Mouse (Mus musculus) embryo, embryonic 10.5 days (tissue): Measurements from ENCODE around the gene Gm49373.
"Not testable (repeated sequence)": the region's sequence is repeated elsewhere in the genome, so short reads cannot be mapped to it uniquely, and the experiment has no call there.

Experiments
- DNase-seq: peaks from one replicate; pipeline ENCODE4 v3.0.0-alpha.2; 2015; ENCODE audit warnings: low spot score

Gm49373 gene

DNA sequence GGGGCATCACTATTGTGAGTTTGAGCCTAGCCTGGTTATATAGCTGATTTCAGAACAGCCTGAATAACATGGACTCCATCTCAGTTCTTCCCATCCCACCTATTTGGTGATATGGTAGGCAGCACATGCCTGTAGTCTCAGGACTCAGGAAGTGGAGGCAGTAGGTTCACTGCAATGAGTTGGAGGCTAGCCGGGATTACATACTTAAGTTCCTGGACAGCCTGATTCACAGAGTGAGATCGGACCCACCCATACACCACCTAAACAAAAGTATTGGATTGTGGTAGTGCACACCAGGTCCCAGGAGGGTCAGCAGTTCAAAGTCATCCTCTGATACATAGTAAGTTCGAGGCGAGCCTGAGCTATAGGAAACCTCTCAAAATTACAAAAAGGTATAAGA is 255 bp downstream of the Gm49373 start:
- peak; percentile 36 for DNase-seq

DNA sequence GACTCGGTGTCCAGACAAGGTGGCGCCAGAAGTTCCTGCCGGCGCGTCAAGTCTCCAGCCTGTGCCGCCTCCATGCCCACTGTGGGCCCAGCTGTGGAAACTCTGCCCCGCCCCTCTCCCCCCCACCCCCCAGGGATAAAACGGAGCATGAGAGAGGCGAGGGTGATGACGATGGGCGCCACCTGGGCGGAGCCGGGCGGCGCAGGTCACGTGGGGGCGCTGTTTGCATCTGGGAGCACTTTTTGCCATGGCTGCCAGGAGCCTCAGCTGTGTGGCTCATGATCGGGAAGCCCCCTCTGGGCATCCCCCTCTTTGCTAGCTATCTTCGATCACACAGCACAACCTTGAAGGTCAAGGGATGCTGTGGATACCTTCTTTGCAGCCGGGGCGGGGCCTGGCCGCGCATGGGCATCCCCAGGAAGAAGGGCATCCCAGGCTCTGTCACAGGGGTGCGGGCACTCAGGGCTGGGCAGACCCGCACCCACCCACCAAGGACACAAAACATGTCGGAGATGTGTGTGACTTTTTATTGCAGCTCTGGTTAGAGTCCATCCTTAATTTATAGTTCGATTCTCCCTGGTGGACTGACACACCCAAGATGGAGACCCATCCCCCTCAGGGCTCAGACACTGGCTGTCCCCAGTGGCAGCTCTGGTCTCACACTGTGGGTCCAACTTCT is 5.8 kb downstream of the Gm49373 start, which contains the start of gene Zglp1:
Gene Zglp1 (minus strand): TSS at position 88 of the 679 bp plus-strand sequence.
- DNase-seq, result no peak

DNA sequence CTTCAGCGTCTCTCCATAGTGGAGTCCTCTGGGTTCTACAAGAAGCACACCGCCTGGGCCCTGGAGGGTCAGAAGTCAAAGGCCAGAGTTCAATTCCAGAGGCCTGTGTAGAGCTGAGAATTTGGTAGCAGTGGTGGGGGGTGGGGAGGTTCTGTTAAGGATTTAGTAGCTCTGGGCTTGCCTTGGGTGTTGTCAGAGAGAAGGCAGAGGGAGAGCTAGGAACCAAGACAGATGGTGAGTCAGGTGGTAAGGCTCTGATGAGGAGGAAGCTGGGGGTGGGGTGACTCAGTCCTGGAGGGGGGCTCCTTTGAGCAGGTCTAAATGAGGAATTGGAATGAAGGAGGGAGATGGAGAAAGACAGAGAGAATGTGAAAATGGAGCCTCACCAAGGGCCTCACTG is 10.0 kb downstream of the Gm49373 start:
- no peak for DNase-seq

DNA sequence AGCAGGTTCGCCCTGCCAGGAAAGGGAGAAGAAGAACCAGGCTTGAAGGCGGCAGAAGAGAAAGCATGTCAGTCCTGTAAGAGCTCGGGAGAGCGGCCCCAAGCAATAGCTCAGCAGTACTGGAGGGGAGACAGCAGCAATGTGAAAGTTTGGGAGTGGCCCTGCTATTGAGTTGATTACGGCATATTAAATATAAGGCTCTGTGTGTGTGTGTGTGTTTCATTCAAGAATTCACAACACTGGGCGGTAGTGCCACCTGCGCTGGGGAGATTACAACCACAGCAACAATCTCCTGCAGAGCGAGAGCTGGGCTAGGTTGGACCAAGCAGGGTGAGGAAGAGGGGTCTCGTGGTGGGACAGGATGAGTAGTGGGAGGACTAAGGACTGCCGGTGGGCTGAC is 21.3 kb downstream of the Gm49373 start:
- DNase-seq, result no peak

DNA sequence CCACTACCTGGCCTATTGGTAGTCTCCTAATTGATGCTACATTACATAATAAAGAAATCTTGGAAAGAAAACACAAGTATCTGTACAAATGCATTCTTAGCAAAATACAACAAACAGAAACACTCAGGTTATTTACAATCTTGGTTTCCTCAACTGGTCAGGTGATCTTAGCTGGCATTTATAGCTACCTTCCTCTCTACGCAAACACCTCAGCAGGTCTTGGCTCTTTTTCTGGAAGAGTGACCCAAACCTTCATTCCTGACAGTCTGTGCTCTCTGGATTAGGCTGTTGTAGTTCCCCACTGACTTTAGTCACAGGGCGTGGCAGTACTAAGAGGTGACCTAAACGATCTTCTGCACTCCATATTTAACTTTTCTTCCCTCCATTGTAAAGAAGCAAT is 27.7 kb downstream of the Gm49373 start:
- DNase-seq, result no peak

DNA sequence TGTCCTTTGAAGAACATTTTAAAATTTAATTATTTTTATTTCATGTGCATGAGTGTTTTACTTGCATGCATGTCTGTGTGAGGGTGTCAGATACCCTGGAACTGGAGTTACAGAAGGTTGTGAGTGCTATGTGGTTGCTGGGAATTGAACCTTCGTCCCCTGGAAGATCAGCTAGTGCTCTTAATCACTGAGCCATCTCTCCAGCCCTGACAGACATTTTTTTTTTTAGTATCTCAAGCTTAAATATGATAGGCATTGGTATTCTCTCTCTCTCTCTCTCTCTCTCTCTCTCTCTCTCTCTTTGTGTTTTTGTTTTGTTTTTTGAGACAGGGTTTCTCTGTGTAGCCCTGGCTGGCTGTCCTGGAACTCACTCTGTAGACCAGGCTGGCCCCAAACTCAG is 28.1 kb downstream of the Gm49373 start:
- DNase-seq, result not testable (repeated sequence)

DNA sequence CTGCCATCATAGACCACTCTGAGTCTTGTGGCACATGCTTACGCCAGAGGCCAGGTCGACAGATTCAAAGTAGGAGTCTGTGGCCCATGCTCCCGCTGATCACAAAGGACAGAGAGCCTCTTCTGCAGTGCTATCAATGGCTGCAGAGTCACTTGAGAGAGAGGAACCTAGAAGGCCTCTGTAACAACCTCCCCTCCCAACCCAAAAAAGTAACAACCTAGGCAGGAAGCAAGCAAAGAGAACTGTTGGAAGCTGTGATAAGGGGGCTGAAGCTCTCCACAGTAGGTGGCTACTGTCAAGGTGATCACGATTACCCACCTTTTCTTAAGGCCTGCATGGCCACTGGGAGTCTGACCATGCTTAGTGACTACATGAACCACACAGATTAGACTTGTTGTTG is 29.3 kb downstream of the Gm49373 start:
- no peak for DNase-seq

DNA sequence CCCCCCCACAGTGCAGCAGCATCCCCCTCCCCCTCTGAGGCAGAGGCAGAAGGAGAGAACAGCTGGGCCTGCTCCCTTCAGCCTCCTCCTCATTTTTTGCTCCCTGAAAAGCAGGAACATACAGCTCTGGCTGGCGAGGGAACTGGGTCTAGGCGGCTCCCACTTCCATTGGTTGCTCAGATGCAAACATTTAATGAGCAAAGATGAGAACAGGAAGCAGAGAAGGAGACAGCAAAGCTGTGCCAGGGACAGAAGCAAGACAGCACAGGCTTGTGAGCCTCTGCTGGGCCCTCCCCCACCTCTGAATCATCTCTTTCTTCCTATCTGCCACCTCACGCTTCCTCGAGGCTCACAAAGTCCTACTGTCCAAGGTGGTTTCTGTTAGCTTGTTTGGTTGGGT is 31.6 kb downstream of the Gm49373 start:
- no peak for DNase-seq

DNA sequence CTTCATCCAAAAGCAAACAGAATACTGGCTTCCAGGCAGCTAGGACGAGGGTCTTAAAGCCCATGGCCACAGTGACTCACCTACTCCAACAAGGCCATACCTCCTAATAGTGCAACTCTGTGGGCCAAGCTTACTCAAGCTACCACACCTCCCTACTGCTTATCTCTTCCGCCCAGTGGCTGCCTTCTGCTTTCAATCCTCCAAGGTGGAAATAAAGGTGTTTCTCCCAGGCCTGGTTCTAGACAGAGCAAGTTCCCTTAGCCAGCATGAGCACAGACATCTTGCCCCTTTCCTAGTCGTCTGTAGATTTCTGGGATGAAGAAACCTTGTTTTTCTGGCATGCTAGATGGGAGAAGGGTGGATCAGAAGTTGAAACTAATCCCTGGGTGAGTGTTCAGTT is 33.1 kb downstream of the Gm49373 start:
- no peak for DNase-seq

DNA sequence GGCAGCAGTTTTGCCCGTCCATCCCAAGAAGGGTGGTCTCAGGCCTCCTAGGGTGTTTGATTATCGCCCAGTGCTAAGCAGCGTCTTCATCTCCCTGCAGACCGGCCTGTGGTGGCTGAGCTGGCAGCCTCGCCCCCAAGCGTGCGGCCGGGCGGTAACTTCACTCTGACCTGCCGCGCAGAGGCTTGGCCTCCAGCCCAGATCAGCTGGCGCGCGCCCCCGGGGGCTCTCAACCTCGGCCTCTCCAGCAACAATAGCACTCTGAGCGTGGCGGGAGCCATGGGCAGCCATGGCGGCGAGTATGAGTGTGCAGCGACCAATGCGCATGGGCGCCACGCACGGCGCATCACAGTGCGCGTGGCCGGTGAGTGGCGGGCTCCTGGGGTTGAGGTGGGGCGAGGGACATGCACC is 35.4 kb downstream of the Gm49373 start:
- DNase-seq, result peak; percentile 38

DNA sequence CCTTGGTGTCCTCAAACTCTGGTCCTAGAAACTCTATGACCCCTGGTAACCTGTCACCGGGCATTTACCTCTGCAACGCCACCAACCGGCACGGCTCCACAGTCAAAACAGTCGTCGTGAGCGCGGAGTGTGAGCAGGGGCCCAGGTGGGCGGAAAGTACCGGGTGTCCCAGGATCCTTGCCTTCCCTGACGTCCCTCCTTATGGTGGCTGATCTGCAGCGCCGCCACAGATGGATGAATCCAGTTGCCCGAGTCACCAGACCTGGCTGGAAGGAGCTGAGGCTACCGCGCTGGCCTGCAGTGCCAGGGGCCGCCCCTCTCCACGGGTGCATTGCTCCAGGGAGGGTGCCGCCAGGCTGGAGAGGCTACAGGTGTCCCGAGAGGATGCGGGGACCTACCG is 36.2 kb downstream of the Gm49373 start:
- no peak for DNase-seq

DNA sequence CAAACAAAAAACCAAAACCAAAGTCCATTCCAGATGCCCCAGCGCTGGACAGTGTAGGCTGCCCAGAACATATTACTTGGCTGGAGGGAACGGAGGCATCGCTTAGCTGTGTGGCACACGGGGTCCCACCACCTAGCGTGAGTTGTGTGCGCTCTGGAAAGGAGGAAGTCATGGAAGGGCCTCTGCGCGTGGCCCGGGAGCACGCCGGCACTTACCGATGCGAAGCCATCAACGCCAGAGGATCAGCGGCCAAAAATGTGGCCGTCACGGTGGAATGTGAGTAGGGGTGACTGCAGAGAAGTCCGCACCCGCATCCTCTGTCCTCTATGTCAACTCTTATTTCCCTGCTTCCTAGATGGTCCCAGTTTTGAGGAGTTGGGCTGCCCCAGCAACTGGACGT is 36.7 kb downstream of the Gm49373 start:
- DNase-seq, result no peak

DNA sequence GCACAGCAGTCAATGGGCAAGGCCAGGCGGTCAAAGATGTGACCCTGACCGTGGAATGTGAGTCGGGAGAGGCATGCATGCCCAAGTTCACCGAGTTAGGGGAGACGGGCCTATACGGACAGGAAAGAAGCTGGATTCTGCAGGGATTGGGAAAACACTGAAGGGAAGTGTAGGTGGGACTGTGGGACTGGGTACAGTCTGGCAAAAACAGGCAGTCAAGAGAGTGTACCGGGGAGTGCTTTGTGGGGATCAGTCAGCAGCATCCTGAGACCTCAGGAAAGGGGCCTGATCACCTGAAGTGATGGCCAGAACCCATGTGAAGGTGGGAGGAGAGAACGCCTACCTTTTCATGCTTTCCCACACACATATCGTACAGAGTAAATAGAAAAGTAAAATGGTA is 37.3 kb downstream of the Gm49373 start:
- no peak for DNase-seq

DNA sequence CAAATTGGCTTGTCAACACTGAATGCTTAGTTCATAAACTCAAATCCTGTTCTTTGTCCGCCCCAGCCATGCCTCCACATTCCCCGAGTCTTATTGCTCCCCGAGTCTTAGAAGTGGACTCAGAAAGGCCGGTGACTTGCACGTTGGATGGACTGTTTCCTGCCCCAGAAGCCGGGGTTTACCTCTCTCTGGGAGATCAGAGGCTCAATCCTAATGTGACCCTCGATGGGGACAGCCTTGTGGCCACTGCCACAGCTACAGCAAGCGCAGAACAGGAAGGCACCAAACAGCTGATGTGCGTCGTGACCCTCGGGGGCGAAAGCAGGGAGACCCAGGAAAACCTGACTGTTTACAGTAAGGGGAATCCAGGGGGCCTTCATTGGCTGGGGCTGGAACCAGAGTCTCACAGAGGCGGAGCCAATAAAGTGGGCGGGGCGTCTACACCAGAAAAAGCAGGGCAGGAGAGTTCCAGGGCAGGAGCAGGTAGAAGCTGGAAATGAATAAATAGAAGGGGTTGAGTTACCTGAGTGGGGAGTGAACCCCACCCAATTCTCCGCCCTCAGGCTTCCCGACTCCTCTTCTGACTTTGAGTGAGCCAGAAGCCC is 38.3 kb downstream of the Gm49373 start:
- DNase-seq, result no peak

DNA sequence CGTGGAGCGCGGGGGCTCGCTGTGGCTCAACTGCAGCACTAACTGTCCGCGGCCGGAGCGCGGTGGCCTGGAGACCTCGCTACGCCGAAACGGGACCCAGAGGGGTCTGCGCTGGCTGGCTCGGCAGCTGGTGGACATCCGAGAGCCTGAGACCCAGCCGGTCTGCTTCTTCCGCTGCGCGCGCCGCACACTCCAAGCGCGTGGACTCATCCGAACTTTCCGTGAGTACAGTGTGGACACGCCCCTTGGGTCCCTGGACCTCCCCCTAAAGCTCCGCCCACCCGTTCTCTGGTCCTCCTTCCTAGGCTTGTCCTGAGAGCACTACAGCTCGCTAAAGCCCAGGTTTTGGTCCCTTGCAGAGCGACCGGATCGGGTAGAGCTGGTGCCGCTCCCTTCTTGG is 39.8 kb downstream of the Gm49373 start:
- DNase-seq, result peak; percentile 90

DNA sequence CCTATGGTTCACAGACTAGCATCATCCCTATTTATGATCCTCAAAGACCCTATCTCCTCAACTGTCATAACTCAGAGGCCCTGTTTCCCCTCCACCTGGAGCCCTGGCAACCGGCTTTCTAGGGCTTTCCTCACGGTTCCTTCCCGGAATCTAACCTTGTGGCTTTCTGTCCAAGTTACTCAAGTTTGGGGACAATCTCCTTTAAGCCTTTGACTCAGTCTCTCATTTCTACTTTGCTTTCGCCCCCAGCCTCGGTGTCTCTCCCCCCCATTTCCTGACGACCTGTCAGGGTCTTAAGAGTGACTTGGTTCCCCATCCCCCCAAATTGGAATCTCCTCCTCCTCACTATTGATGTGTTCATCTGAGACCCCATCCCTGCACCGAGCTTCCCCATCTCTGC is 40.4 kb downstream of the Gm49373 start:
- no peak for DNase-seq

DNA sequence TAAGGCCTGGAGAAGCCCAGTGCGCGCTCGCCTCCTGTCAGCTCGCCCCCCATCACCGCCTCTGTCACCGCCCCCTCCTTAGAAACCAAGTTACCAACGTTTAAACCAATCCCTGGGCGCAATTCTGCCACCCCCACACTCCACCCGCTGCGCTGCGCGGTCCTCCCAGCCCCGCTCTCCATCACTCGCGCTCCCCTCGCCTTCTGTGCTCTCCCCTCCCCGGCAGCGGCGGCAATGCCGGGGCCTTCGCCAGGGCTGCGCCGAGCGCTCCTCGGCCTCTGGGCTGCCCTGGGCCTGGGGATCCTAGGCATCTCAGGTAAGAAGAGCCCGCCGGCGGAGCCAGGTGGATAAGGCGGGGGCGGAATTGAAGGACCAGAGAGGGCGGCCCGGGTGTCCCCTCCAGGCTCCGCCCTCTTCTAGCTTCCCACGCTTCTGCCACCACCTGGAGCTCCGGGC is 41.0 kb downstream of the Gm49373 start, which contains the start of gene Icam5:
Gene Icam5 (plus strand): TSS at position 178 of the 456 bp plus-strand sequence.
- DNase-seq, result no peak

DNA sequence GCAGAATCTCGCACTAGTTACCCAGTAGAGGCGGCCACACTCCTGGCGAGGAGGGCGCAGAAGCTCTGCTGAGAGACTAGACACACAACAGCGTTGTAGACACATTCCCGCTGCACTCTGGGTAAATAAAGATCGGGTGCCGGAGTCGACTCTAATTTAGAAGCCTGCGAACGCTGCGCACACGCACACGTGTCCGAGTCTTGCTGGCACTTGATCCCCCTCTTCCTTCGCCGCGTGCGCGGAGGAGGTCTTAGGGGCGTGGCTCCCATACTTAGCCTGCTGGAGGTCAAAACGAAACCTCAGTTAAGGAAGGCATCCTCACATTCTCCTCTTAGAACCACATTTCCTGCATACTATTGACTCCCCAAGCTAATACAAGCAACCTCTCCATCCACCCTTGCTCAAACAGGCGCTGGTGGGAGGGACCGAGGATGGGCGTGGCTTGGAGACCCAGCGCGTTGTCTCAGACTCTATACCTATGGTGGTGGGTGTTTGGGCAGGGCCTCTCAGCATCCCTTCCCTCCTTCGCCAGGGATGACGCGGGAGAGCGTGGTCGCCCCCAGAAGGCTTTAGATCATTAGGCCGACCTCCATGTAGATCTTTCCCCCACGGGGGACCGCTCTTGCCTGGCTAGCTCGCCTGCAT is 41.5 kb downstream of the Gm49373 start:
- peak; percentile 72 for DNase-seq

DNA sequence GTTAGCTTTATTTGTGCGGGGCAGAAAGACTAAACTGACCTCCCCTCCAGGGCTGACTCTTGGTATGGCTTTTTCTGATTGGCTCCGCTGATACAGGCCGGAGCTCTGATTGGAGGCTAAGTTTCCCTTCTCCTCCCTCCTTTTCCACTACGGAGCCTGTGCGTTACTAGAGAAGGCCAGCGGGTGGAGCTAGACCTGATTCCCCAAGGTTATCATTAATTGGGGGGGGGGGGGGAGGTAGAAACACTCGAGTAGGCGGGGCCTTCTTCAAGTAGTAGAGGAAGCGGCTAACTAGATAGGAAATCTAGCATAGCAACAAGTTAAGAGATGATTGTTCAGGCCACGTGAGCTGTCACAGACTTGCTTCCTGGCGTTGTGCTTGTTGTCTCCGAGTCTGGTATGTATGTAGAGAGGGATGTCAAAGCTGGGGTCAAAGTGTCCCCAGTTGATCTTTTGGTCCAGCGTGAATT is 42.1 kb downstream of the Gm49373 start:
- DNase-seq, result peak; percentile 93

DNA sequence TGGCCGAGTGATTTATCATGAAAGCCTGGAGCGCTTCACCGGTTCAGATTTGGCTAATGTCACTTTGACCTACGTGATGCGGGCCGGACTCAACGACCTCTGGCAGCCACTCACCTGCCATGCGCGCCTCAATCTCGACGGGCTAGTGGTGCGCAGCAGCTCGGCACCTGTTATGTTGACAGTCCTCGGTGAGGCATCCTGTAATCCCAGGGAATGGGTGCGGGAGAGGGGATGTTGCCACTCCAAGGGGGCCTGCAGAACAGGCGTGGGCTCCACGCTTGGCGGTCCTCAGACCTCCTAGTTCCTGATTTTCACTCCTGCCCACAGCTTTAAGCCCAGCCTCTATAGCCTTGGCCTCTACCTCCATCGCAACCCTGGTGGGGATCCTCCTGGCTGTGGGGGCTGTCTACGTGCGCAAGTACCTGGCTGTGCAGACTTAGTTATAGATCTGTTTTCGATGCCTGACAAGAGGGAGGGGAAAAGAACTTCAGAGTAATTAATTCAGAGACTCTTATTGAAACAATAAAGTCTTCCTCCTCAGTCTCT is 42.8 kb downstream of the Gm49373 start:
- no peak for DNase-seq

DNA sequence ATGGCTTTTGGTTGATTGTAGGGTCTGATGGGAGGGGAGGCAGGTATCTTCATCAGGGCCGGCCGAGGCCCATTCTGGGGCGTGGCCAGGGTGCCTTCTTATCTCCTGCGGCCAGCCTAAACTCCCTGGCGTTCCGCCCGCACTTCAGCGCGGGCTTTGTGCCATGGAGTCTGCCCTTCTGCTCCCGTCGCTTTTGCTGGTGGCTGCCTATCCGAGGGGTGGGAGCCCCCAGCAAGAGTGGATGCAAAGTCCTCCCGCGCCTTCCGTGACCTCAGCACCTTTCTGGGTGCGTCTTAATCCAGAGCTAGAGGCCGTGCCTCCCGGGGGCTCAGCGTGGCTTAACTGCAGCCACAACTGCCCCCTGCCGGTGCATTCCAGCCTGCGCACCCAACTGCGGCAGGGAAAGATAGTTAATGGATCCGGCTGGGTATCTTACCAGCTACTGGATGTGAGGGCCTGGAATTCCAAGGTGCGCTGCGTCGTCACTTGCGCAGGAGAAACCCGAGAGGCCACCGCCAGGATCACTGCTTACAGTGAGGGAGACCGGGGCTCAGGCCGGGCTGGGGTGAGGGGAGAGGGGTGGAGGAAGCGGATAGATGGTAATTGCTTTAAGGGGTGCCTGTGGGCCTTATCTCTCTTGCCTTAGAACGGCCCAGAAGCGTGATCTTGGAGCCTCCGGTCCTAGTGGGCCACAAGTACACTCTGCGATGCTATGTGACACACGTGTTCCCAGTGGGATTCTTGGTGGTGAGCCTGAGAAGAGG is 43.4 kb downstream of the Gm49373 start, which contains the start of gene Icam4:
Gene Icam4 (plus strand): TSS at position 83 of the 764 bp plus-strand sequence.
- peak; percentile 89 for DNase-seq

DNA sequence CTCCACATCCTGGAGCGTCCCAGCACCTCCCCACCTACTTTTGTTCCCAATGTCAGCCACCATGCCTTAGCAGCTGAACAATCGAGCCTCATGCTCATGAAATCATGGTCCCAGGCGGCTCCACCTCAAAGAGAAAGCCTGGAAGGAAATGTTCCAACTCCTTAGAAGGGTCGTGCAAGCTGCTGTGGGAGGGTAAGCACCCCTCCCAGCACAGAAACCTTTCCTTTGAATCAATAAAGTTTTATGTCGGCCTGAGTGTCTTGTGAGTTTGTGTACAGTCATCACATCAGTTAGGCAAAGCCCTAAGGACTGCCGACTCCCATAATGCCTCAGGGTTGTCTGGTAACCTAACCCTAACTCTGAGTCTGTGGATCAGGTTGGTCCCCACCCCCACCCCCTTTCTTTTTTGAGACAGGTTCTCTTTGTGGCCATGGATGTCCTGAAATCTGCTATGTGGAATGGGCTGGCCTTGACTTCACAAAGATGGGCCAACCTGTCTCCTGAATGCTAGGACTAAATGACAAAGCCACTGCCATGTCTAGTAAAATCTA is 44.3 kb downstream of the Gm49373 start:
- DNase-seq, result no peak
